8 mouse cellular contexts compared by ENCODE assay signal in genomic region chr5:24952842-24953741, GRCm38 (mm10).
DNase-seq lines count a peak whose midpoint lies in the region; ATAC-seq lines count a peak whose summit lies in the region.
"Had no signal": no experiment of that assay in that cellular context is flagged by ENCODE, and none has a peak within 500 bp of the region (broad histone marks: within the 10 kb centered on the region; RNA-seq: fewer than 3 reads in every experiment).

No protein-coding gene starts in this region.

- H3K4me2 ChIP-seq in kidney, embryonic 16.5 days (replicated peaks; ENCODE audit: low read depth, low read length): no peak overlapping the region
- no peak overlapping the region for H3K4me2 ChIP-seq in kidney, embryonic 15.5 days
- H3K4me2 ChIP-seq: lung, embryonic 15.5 days had no signal

- H3K4me3 ChIP-seq in kidney, embryonic 16.5 days (ENCODE audit: low read length): no peak overlapping the region
- H3K4me3 ChIP-seq in kidney, embryonic 15.5 days (replicated peaks): no peak overlapping the region
- H3K4me3 ChIP-seq in brown adipose tissue, adult 24 weeks (ENCODE audit: insufficient read depth, low read depth, low read length): no peak overlapping the region
- H3K4me3 ChIP-seq: lung, embryonic 15.5 days had no signal

- H3K27ac ChIP-seq in kidney, embryonic 16.5 days (ENCODE audit: low read length): no peak overlapping the region
- H3K27ac ChIP-seq in kidney, embryonic 15.5 days: no peak overlapping the region
- 0 out of 2 replicates have a peak overlapping the region, but pooled peaks have one; percentile 8 for H3K27ac ChIP-seq in brown adipose tissue, adult 24 weeks (replicated peaks; ENCODE audit: low read depth, low read length)
- H3K27ac ChIP-seq: lung, embryonic 15.5 days had no signal

- H3K9me3 ChIP-seq in kidney, embryonic 16.5 days (ENCODE audit: low read length): peaks cover 4% of the 10 kb centered on the region; the same call in 1 of the 2 replicates
- H3K9me3 ChIP-seq in kidney, embryonic 15.5 days (replicated peaks): no peaks in the 10 kb centered on the region; the same call in 1 of the 2 replicates
- H3K9me3 ChIP-seq: lung, embryonic 15.5 days had no signal

- DNase-seq in cerebellum, adult 9-11 months: peak; percentile 68
- DNase-seq in kidney, postnatal 36 days: peak; percentile 35 to 41
- DNase-seq in gastrocnemius, postnatal 25 days: no peak

- no peak overlapping the region for H3K9ac ChIP-seq in kidney, embryonic 16.5 days (replicated peaks; ENCODE audit: low read length)
- no peak overlapping the region for H3K9ac ChIP-seq in kidney, embryonic 15.5 days
- H3K9ac ChIP-seq: lung, embryonic 15.5 days had no signal

- no peaks in the 10 kb centered on the region for H3K4me1 ChIP-seq in kidney, embryonic 16.5 days (ENCODE audit: insufficient read depth, low read length)
- H3K4me1 ChIP-seq in kidney, embryonic 15.5 days: peaks cover 9% of the 10 kb centered on the region; the same call in 1 of the 2 replicates
- peaks cover 26% of the 10 kb centered on the region for H3K4me1 ChIP-seq in brown adipose tissue, adult 24 weeks (ENCODE audit: control insufficient read depth, insufficient read depth, insufficient read length, low read length)
- H3K4me1 ChIP-seq: lung, embryonic 15.5 days had no signal

- no peaks in the 10 kb centered on the region for H3K36me3 ChIP-seq in kidney, embryonic 16.5 days (ENCODE audit: insufficient read depth, low read length)
- no peaks in the 10 kb centered on the region for H3K36me3 ChIP-seq in kidney, embryonic 15.5 days
- H3K36me3 ChIP-seq: lung, embryonic 15.5 days had no signal

- ATAC-seq in kidney, embryonic 16.5 days (ENCODE audit: low FRiP score, low TSS enrichment): 0 out of 2 replicates have a peak, but pooled peaks have one; percentile 37
- ATAC-seq in kidney, embryonic 15.5 days (replicated peaks; ENCODE audit: low FRiP score): no peak
- no peak for ATAC-seq in activated CD4-positive, CD25-positive, alpha-beta regulatory T cell, adult 4 months

- no peaks in the 10 kb centered on the region for H3K27me3 ChIP-seq in kidney, embryonic 16.5 days (ENCODE audit: insufficient read depth, low read length)
- no peaks in the 10 kb centered on the region for H3K27me3 ChIP-seq in kidney, embryonic 15.5 days
- H3K27me3 ChIP-seq: lung, embryonic 15.5 days had no signal

- 55% methylated on average over 16 of the region's 16 CpGs for WGBS in kidney, embryonic 16.5 days
- WGBS in kidney, embryonic 15.5 days: 58% methylated on average over 16 of the region's 16 CpGs
